Mouse (Mus musculus) erythroblast, embryonic 14.5 days (primary cell): ENCODE measurements around the gene Rab5b.

ENCODE experiments used
- GATA1 ChIP-seq: IDR thresholded peaks from 2 replicates; pipeline ENCODE4 v1.6.1; 2012; ENCODE audit warnings: low read length, inconsistent platforms, mixed read lengths
- TAL1 ChIP-seq: IDR thresholded peaks from 3 replicates; pipeline ENCODE4 v1.6.1; 2012; ENCODE audit warnings: low read length, inconsistent platforms, mixed read lengths

GRCm38 (mm10) chr10:128695992-128696807 is at the start of gene Rab5b:
- TF ChIP-seq GATA1 = no peak
- TF ChIP-seq TAL1 = no peak
